Mouse (Mus musculus) stomach, embryonic 14.5 days (tissue): Measurements from ENCODE around the gene Zbtb43. TPM values are rescaled to one million over a fixed set of nuclear protein-coding genes. Genes with fewer than 3 reads are reported as not detected.

Source experiments
- ATAC-seq: fragments of 200-750 bp; cut with Nextera tagmentation; 2 replicates; pipeline ENCODE4 v1.8.0; 2017; ENCODE audit warnings: low read depth, moderate TSS enrichment; ENCODE audit not compliant: insufficient number of reproducible peaks, insufficient read depth, low FRiP score
- H3K27ac ChIP-seq: fragments of 300-500 bp; sonication (generic); 2 replicates; pipeline ENCODE4 v1.5.1; 2014; ENCODE audit warnings: mild to moderate bottlenecking, low read length, moderate library complexity, mixed read lengths
- H3K27me3 ChIP-seq: fragments of 300-500 bp; sonication (generic); 2 replicates; pipeline ENCODE4 v1.6.1; 2014; ENCODE audit warnings: low read length, control low read depth, mixed read lengths; ENCODE audit not compliant: control insufficient read depth, insufficient read depth
- H3K36me3 ChIP-seq: fragments of 300-500 bp; sonication (generic); 2 replicates; pipeline ENCODE4 v1.6.1; 2014; ENCODE audit warnings: mild to moderate bottlenecking, control low read depth, low read length, moderate library complexity, mixed read lengths; ENCODE audit not compliant: control insufficient read depth, insufficient read depth
- H3K4me1 ChIP-seq: fragments of 300-500 bp; sonication (generic); 2 replicates; pipeline ENCODE4 v1.6.1; 2014; ENCODE audit warnings: low read length, control low read depth, mixed read lengths; ENCODE audit not compliant: control insufficient read depth, insufficient read depth
- H3K4me2 ChIP-seq: fragments of 300-500 bp; sonication (generic); replicated peaks from 2 replicates; pipeline ENCODE4 v1.6.1; 2014; ENCODE audit warnings: low read depth, low read length, control low read depth
- H3K4me3 ChIP-seq: fragments of 300-500 bp; sonication (generic); 2 replicates; pipeline ENCODE4 v1.5.1; 2014; ENCODE audit warnings: low read depth, low read length, control low read depth
- H3K9ac ChIP-seq: fragments of 300-500 bp; sonication (generic); replicated peaks from 2 replicates; pipeline ENCODE4 v1.6.1; 2014; ENCODE audit warnings: low read depth, mild to moderate bottlenecking, control low read depth, low read length, moderate library complexity, mixed read lengths
- H3K9me3 ChIP-seq: fragments of 300-500 bp; sonication (generic); 2 replicates; pipeline ENCODE4 v1.6.1; 2016; ENCODE audit warnings: low read depth, low read length, control low read depth; ENCODE audit not compliant: control insufficient read depth
- WGBS: fragments of 180-500 bp; shearing (Covaris S2); extraction: QIAGEN DNeasy Blood & Tissue Kit; methylation state at CpG from one replicate; pipeline ENCODE4 v1.1.7; 2014; 5-methylcytosine and 5-hydroxymethylcytosine counted together
- polyA plus RNA-seq: library from polyadenylated mRNA; unstranded; fragments of >200 nt; fragmentation: Nextera tagmentation; extraction: Ambion mirVana; gene quantifications from 2 replicates; pipeline ENCODE4 v1.2.1, GENCODE M21; 2014

The Zbtb43 gene
- polyA plus RNA-seq, 1 experiment from 2014 or later = 17.6 TPM

- Histone ChIP-seq H3K27me3 (no peaks in the 10 kb centered on the region), H3K9me3 (no peaks in the 10 kb centered on the region), H3K27ac (no peak overlapping the region), H3K4me2 (no peak overlapping the region), H3K4me3 (no peak overlapping the region), H3K4me1 (no peaks in the 10 kb centered on the region), H3K9ac (no peak overlapping the region), H3K36me3 (no peaks in the 10 kb centered on the region)
- WGBS = 78% methylated on average over 8 of the region's 8 CpGs
- ATAC-seq = no peak
Measured at GRCm38 (mm10) chr2:33487332-33487731, 19.0 kb upstream of the Zbtb43 start.

GRCm38 (mm10) chr2:33486866-33487265, 18.5 kb upstream of the Zbtb43 start:
- no peak overlapping the region for H3K9ac ChIP-seq
- ATAC-seq = no peak
- no peaks in the 10 kb centered on the region for H3K4me1 ChIP-seq
- H3K27ac ChIP-seq = no peak overlapping the region
- H3K9me3 ChIP-seq = no peaks in the 10 kb centered on the region
- no peaks in the 10 kb centered on the region for H3K27me3 ChIP-seq
- H3K4me2 ChIP-seq = no peak overlapping the region
- WGBS = 11% methylated on average over 9 of the region's 9 CpGs
- H3K36me3 ChIP-seq = no peaks in the 10 kb centered on the region
- H3K4me3 ChIP-seq = no peak overlapping the region

- Histone ChIP-seq H3K9me3 (no peaks in the 10 kb centered on the region), H3K4me3 (no peak overlapping the region), H3K4me2 (no peak overlapping the region), H3K27ac (no peak overlapping the region), H3K27me3 (no peaks in the 10 kb centered on the region), H3K4me1 (0 out of 2 replicates have a peak, but pooled peaks cover 2% of the 10 kb centered on the region), H3K9ac (no peak overlapping the region), H3K36me3 (no peaks in the 10 kb centered on the region)
- ATAC-seq = no peak
- WGBS = 88% methylated on average over 10 of the region's 10 CpGs
Measured at GRCm38 (mm10) chr2:33477961-33478755, 9.8 kb upstream of the Zbtb43 start.

GRCm38 (mm10) chr2:33475961-33476360, 7.6 kb upstream of the Zbtb43 start:
- no peak for ATAC-seq
- Histone ChIP-seq H3K27me3 (no peaks in the 10 kb centered on the region), H3K4me2 (no peak overlapping the region), H3K27ac (no peak overlapping the region), H3K9ac (no peak overlapping the region), H3K4me3 (no peak overlapping the region), H3K9me3 (no peaks in the 10 kb centered on the region), H3K4me1 (0 out of 2 replicates have a peak, but pooled peaks cover 2% of the 10 kb centered on the region), H3K36me3 (no peaks in the 10 kb centered on the region)

GRCm38 (mm10) chr2:33467546-33468465, 553 bp downstream of the Zbtb43 start:
- WGBS = 6% methylated on average over 42 of the region's 57 CpGs
- Histone ChIP-seq H3K4me2 (peak overlapping the region; percentile 85), H3K9me3 (no peaks in the 10 kb centered on the region), H3K36me3 (peaks cover 6% of the 10 kb centered on the region), H3K27ac (peak overlapping the region; percentile 52; the same call in 1 of the 2 replicates), H3K9ac (peak overlapping the region; percentile 77), H3K4me1 (peaks cover 13% of the 10 kb centered on the region), H3K27me3 (no peaks in the 10 kb centered on the region), H3K4me3 (peak overlapping the region; percentile 92)
- no peak; the same call in 1 of the 2 replicates for ATAC-seq

- H3K4me1 ChIP-seq = peaks cover 13% of the 10 kb centered on the region
- H3K9me3 ChIP-seq = no peaks in the 10 kb centered on the region
- no peak overlapping the region for H3K9ac ChIP-seq
- H3K36me3 ChIP-seq = peaks cover 16% of the 10 kb centered on the region
- no peak overlapping the region for H3K4me3 ChIP-seq
- ATAC-seq = no peak
- H3K27me3 ChIP-seq = no peaks in the 10 kb centered on the region
- no peak overlapping the region for H3K4me2 ChIP-seq
- H3K27ac ChIP-seq = no peak overlapping the region
- 60% methylated on average over 4 of the region's 4 CpGs for WGBS
Measured at GRCm38 (mm10) chr2:33465966-33466365, 2.4 kb downstream of the Zbtb43 start.

- ATAC-seq = no peak
- H3K27ac ChIP-seq = no peak overlapping the region
- H3K4me2 ChIP-seq = no peak overlapping the region
- no peak overlapping the region for H3K9ac ChIP-seq
- H3K27me3 ChIP-seq = no peaks in the 10 kb centered on the region
- 80% methylated on average over 5 of the region's 5 CpGs for WGBS
- peaks cover 13% of the 10 kb centered on the region for H3K4me1 ChIP-seq
- H3K36me3 ChIP-seq = peaks cover 18% of the 10 kb centered on the region
- H3K9me3 ChIP-seq = no peaks in the 10 kb centered on the region
- H3K4me3 ChIP-seq = no peak overlapping the region
Measured at GRCm38 (mm10) chr2:33465215-33465614, 3.1 kb downstream of the Zbtb43 start.

- no peak for ATAC-seq
- Histone ChIP-seq H3K9ac (no peak overlapping the region), H3K4me2 (no peak overlapping the region), H3K36me3 (peaks cover 18% of the 10 kb centered on the region), H3K27me3 (no peaks in the 10 kb centered on the region), H3K4me1 (peaks cover 7% of the 10 kb centered on the region), H3K9me3 (no peaks in the 10 kb centered on the region), H3K4me3 (no peak overlapping the region), H3K27ac (no peak overlapping the region)
- 89% methylated on average over 7 of the region's 7 CpGs for WGBS
Measured at GRCm38 (mm10) chr2:33462066-33462465, 6.3 kb downstream of the Zbtb43 start.
